Mouse (Mus musculus): ENCODE results near the gene Cybrd1.

DNA sequence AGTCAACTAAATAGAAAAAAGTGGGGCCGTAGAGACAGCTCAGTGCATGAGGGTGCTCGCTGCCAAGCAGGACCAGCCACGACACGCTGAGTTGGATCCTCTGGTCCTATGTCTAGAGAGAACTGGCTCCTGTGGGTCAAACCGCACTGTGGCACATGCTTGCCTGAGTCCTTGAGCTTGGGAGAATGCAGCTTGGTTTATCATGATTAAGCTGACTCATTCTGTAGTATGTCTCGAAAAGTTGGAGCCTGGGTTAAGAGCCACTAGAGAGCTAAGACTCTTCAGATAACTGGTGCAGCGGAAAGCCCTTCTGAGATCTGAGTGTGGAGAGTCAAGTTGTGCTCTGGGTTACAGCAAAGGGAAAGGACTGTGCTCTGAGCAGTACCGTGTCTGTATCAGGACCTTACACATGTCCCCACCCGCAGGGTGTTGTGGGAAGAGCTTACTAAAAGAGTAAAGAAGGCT lies 16.4 kb downstream of the Cybrd1 start:
- no peak for TF ChIP-seq CTCF (IDR thresholded peaks at IDR 0.05; ENCODE audit: low read depth)
- no peak for TF ChIP-seq EP300 (optimal IDR thresholded peaks at IDR 0.05)

Data from stomach, postnatal 0 days (tissue).